Mouse (Mus musculus) c-Kit-positive CD71-negative TER-119-negative erythroid progenitor cells, embryonic 14.5 days (primary cell): ENCODE results near the gene Nceh1.
"Not testable (repeated sequence)": the region's sequence is repeated elsewhere in the genome, so short reads cannot be mapped to it uniquely, and the experiment has no call there.

Source experiments
- DNase-seq: peaks from one replicate; pipeline ENCODE4 v3.0.0-alpha.2; 2013; ENCODE audit warnings: low read depth

The Nceh1 gene

GRCm38 (mm10) chr3:27283796-27284195 is 101.0 kb downstream of the Nceh1 start:
- DNase-seq: no peak

GRCm38 (mm10) chr3:27284227-27284626 is 101.5 kb downstream of the Nceh1 start:
- DNase-seq: no peak

- DNase-seq: no peak
Measured at GRCm38 (mm10) chr3:27285072-27285471, 102.3 kb downstream of the Nceh1 start.

GRCm38 (mm10) chr3:27288301-27288700 is 105.5 kb downstream of the Nceh1 start:
- no peak for DNase-seq

GRCm38 (mm10) chr3:27288909-27289308 is 106.1 kb downstream of the Nceh1 start:
- DNase-seq: no peak

GRCm38 (mm10) chr3:27290285-27290684 is 107.5 kb downstream of the Nceh1 start:
- no peak for DNase-seq

- DNase-seq: not testable (repeated sequence)
Measured at GRCm38 (mm10) chr3:27290945-27291344, 108.2 kb downstream of the Nceh1 start.

GRCm38 (mm10) chr3:27291411-27291810 is 108.6 kb downstream of the Nceh1 start:
- DNase-seq: not testable (repeated sequence)

- no peak for DNase-seq
Measured at GRCm38 (mm10) chr3:27293645-27294385, 111.0 kb downstream of the Nceh1 start.

GRCm38 (mm10) chr3:27300451-27300850 is 117.7 kb downstream of the Nceh1 start:
- no peak for DNase-seq

- no peak for DNase-seq
Measured at GRCm38 (mm10) chr3:27302339-27303022, 119.7 kb downstream of the Nceh1 start.

- no peak for DNase-seq
Measured at GRCm38 (mm10) chr3:27306815-27307214, 124.0 kb downstream of the Nceh1 start.

GRCm38 (mm10) chr3:27310973-27311372 is 128.2 kb downstream of the Nceh1 start:
- no peak for DNase-seq

GRCm38 (mm10) chr3:27311475-27311874 is 128.7 kb downstream of the Nceh1 start:
- DNase-seq: no peak

- no peak for DNase-seq
Measured at GRCm38 (mm10) chr3:27314506-27315164, 131.9 kb downstream of the Nceh1 start.

- DNase-seq: peak; percentile 25
Measured at GRCm38 (mm10) chr3:27316559-27317287, 134.0 kb downstream of the Nceh1 start, which contains the start of gene Tnfsf10. Tnfsf10 (plus strand) TSS chr3:27317028.

GRCm38 (mm10) chr3:27317288-27318024 is 134.7 kb downstream of the Nceh1 start:
- no peak for DNase-seq

- DNase-seq: no peak
Measured at GRCm38 (mm10) chr3:27319650-27320049, 136.9 kb downstream of the Nceh1 start.

- DNase-seq: no peak
Measured at GRCm38 (mm10) chr3:27320613-27321495, 138.1 kb downstream of the Nceh1 start.

GRCm38 (mm10) chr3:27322591-27322990 is 139.8 kb downstream of the Nceh1 start:
- no peak for DNase-seq
